Mouse (Mus musculus): Measurements from ENCODE around the gene Gm21970. TPM values are rescaled to one million over a fixed set of nuclear protein-coding genes. Genes with fewer than 3 reads are reported as not detected.
A peak's percentile ranks its signal among the peaks of the same experiment; 100 is the strongest.

Gm21970 gene
- polyA plus RNA-seq, 1 experiment from 2014 or later = not detected

DNA sequence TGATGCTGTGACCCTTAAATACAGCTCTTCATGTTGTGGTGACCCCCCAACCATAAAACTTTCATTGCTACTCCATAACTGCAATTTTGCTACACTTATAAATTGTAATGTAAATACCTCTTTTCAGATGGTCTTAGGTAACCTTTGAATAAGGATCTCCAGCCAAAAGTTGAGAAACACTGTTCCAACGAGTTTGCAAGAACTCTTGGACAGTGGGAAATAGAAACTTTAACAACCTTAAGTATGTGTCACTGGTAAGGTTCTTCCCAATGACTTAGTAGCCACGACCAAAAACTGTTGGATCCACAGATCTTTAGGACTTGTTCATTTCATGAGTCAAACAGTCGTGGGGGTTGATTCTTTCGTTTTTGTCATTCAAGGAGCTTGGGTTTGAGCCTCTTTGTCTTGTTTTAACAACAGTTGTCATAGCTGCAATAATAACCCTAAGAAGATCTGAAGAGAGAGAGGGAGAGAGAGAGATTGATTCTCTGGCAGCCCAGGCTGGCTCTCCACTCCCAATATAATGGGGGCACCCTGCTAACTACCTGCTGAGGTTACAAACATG is 72.4 kb downstream of the Gm21970 start:
- WGBS = 81% methylated on average over 4 of the region's 4 CpGs
- H3K4me1 ChIP-seq = peaks cover 40% of the 10 kb centered on the region
- H3K4me3 ChIP-seq = peak overlapping the region; percentile 75
- peaks cover 6% of the 10 kb centered on the region; the same call in 1 of the 2 replicates for H3K9me3 ChIP-seq
- H3K27me3 ChIP-seq (ENCODE audit: poor library complexity, severe bottlenecking) = no peaks in the 10 kb centered on the region
- no peak for DNase-seq (ENCODE audit: extremely low spot score, low spot score)
- peak overlapping the region; percentile 83 for H3K27ac ChIP-seq
- peaks cover 8% of the 10 kb centered on the region for H3K36me3 ChIP-seq (replicated peaks)

DNA sequence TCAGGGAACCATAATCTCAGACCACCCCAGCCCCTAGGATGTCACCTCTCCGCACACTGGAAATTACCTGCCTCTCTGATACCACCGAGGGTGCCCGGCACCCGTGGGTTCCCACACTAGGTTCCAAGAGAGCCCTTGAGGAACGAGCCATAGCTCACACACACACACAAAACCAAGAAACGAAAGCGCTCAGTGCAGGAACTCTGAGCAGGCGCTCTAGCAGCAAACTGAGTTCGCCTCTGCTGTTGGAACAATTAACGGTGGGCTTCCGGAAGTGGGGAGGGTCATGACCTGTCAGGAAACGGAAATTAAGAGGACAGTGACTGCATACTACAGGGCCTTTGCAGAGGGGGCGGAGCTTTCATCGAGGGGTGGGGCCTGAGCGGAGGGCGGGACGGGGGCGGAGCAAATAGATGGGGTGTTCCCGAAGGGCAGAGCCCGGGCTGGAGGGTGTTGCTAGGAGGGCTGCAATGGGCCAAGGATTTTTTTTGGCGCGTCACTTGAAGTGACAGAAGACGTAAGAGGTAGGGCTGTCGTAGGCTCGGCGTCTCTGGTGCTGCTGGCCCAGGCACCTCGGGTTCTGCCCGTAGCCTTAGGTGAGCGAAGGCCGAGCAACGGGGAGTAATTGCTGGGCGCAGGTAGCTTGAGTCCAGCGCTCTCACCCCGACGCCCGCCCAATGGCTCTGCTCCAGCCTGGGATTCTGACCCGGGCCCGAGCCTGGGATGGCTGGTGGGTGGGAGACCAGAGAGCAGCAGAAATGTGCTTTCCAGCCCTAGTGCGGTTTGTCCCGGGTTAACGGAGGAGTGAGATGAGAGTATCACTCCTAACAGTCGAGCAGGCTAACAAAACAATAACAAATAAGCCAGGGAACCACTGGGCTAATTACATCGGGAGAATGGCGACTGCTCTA is 73.3 kb downstream of the Gm21970 start:
- Histone ChIP-seq H3K27me3 (ENCODE audit: poor library complexity, severe bottlenecking) (no peaks in the 10 kb centered on the region), H3K4me3 (peak overlapping the region; percentile 75), H3K27ac (peak overlapping the region; percentile 83), H3K9me3 (peaks cover 6% of the 10 kb centered on the region; the same call in 1 of the 2 replicates), H3K4me1 (peaks cover 36% of the 10 kb centered on the region), H3K36me3 (replicated peaks) (peaks cover 8% of the 10 kb centered on the region)
- peak; percentile 96 for DNase-seq (ENCODE audit: extremely low spot score, low spot score)
- WGBS = 2% methylated on average over 44 of the region's 44 CpGs

DNA sequence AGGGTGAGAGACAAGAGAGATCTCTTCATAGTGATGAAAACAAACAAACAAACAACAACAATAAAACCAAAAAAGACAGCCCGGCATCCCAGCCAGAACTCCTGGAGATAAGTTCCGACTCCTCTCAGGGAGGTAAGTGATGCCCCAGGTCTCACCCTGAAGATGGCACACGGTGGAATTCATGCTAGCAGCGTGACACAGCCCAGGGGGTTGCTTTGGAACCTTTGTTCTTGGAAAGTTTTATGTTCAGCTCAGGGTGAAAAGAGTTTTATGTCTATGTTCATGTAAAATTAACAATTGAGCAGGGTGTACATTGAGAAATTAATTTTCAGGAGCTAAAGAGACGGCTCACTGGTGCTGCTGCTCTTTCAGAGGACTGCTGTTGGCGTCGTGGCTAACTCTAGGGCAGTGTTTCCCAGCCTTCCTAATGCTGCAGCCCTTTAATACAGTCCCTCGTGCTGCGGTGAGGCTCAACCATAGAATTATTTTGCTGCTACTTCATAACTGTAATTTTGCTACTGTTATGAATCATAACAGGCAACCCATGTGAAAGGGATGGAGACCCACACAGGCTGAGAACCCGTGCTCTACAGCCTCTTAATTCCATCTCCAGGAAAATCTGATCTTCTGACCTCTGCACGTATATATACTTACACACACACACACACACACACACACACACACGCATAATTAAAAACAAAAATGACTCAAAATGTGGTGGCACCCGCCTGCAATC is 74.2 kb downstream of the Gm21970 start:
- Histone ChIP-seq H3K4me1 (peaks cover 36% of the 10 kb centered on the region), H3K27ac (peak overlapping the region; percentile 83), H3K36me3 (replicated peaks) (peaks cover 8% of the 10 kb centered on the region), H3K9me3 (peaks cover 6% of the 10 kb centered on the region; the same call in 1 of the 2 replicates), H3K27me3 (ENCODE audit: poor library complexity, severe bottlenecking) (no peaks in the 10 kb centered on the region), H3K4me3 (peak overlapping the region; percentile 75)
- DNase-seq (ENCODE audit: extremely low spot score, low spot score) = no peak
- 61% methylated on average over 13 of the region's 13 CpGs for WGBS

DNA sequence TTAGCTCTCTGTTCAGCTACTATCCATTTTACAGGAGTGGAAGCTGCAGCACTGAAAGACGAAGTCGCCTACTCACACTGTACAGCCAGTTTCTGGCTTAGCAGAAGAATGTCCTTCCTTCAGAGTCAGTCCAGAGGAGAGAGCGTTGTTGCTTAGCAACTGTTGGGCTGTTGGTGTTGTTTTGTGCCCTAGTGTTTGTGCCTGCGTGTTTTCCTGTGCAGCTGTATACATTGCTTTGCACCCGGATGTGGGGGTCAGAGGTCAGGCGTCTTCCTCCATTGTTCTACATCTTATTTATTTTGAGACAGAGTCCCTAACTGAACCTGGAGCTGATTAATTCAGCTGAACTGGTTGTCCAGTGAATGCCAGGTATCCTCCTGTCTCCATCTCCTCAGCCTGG is 75.0 kb downstream of the Gm21970 start:
- DNase-seq (ENCODE audit: extremely low spot score, low spot score) = peak; percentile 39
- peaks cover 6% of the 10 kb centered on the region; the same call in 1 of the 2 replicates for H3K9me3 ChIP-seq
- H3K4me1 ChIP-seq = peaks cover 36% of the 10 kb centered on the region
- H3K4me3 ChIP-seq = no peak overlapping the region
- H3K36me3 ChIP-seq (replicated peaks) = peaks cover 8% of the 10 kb centered on the region
- H3K27ac ChIP-seq = no peak overlapping the region
- H3K27me3 ChIP-seq (ENCODE audit: poor library complexity, severe bottlenecking) = no peaks in the 10 kb centered on the region
- WGBS = 59% methylated on average over 6 of the region's 6 CpGs

Other genes with a start within 250 kb of the Gm21970 start
- gene Olig2, start 166.3 kb upstream of the Gm21970 start, polyA plus RNA-seq (2016; fragmentation: Nextera tagmentation; extraction: Ambion mirVana) = 10.5 and 11.2 TPM in 2 replicates
- gene Olig1, start 121.9 kb upstream of the Gm21970 start, polyA plus RNA-seq (2016; fragmentation: Nextera tagmentation; extraction: Ambion mirVana) = 8.3 and 8.5 TPM in 2 replicates
- gene Ifnar2, start 18.9 kb upstream of the Gm21970 start, polyA plus RNA-seq (2016; fragmentation: Nextera tagmentation; extraction: Ambion mirVana) = 28.6 and 29.0 TPM in 2 replicates
- gene Il10rb, start 14.4 kb downstream of the Gm21970 start, polyA plus RNA-seq (2016; fragmentation: Nextera tagmentation; extraction: Ambion mirVana) = 4.7 and 5.8 TPM in 2 replicates
- gene Ifnar1, start 93.5 kb downstream of the Gm21970 start, polyA plus RNA-seq (2016; fragmentation: Nextera tagmentation; extraction: Ambion mirVana) = 48.3 and 52.7 TPM in 2 replicates
- gene Ifngr2, start 155.4 kb downstream of the Gm21970 start, polyA plus RNA-seq (2016; fragmentation: Nextera tagmentation; extraction: Ambion mirVana) = 27.2 and 28.0 TPM in 2 replicates
- 32.7 and 33.8 TPM in 2 replicates for gene Tmem50b, start 206.1 kb downstream of the Gm21970 start, polyA plus RNA-seq (2016; fragmentation: Nextera tagmentation; extraction: Ambion mirVana)
- 2.9 and 4.0 TPM in 2 replicates for gene Dnajc28, start 227.3 kb downstream of the Gm21970 start, polyA plus RNA-seq (2016; fragmentation: Nextera tagmentation; extraction: Ambion mirVana)

Measured in forebrain, embryonic 10.5 days (tissue).